25 mouse cellular contexts compared by ENCODE assay signal in the genomic region with DNA sequence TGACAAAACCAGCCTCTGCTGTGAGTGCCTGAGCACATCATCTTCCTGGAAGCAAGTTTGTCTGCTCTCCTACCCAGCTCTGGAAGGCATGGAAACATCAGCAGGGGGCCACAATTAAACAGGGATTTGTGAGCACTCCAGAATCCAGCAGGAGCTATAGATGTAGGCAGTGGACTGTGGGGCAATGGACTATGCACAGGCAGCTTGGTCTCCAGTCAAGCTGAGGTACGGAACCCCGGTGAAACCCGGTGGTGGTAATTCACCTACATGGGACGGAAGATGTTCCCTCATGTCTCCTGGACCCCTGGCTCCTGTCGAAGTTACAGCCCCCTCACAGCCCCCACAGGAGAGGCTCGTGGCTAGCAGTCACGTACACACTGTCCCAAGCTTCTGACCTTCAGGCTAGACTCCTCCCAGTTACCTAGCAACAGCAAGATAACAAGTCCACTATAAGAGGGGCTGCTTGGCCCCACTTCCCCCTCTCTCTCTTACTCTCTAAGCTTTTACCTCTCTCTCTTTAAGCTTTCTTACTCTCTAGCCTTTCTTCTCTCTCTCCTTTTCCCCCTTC. TPM values are rescaled to one million over a fixed set of nuclear protein-coding genes. Genes with fewer than 3 reads are reported as not detected.
DNase-seq lines count a peak whose midpoint lies in the region; ATAC-seq lines count a peak whose summit lies in the region.
"Had no signal": no experiment of that assay in that cellular context is flagged by ENCODE, and none has a peak within 500 bp of the region (broad histone marks: within the 10 kb centered on the region; RNA-seq: fewer than 3 reads in every experiment).

No protein-coding gene starts in this region.

- no peaks in the 10 kb centered on the region for H3K9me3 ChIP-seq in forebrain, embryonic 11.5 days (ENCODE audit: control insufficient read depth, low read length)
- H3K9me3 ChIP-seq in forebrain, embryonic 12.5 days, result no peaks in the 10 kb centered on the region
- H3K9me3 ChIP-seq in heart, embryonic 11.5 days (replicated peaks; ENCODE audit: control insufficient read depth, low read length), result no peaks in the 10 kb centered on the region
- H3K9me3 ChIP-seq in midbrain, embryonic 10.5 days (replicated peaks), result no peaks in the 10 kb centered on the region
- no peaks in the 10 kb centered on the region for H3K9me3 ChIP-seq in midbrain, embryonic 13.5 days
- H3K9me3 ChIP-seq: embryonic facial prominence, embryonic 13.5 days; forebrain, embryonic 15.5 days; limb, embryonic 10.5 days; neural tube, embryonic 12.5 days had no signal

- no peak overlapping the region for H3K9ac ChIP-seq in forebrain, embryonic 11.5 days (ENCODE audit: low read length)
- H3K9ac ChIP-seq in forebrain, embryonic 12.5 days, result no peak overlapping the region
- no peak overlapping the region for H3K9ac ChIP-seq in heart, embryonic 11.5 days (ENCODE audit: low read depth, low read length)
- H3K9ac ChIP-seq in midbrain, embryonic 13.5 days (replicated peaks), result no peak overlapping the region
- H3K9ac ChIP-seq: embryonic facial prominence, embryonic 13.5 days; forebrain, embryonic 15.5 days; neural tube, embryonic 12.5 days had no signal

- no peak overlapping the region for H3K4me3 ChIP-seq in forebrain, embryonic 11.5 days (ENCODE audit: low read depth, low read length)
- H3K4me3 ChIP-seq in forebrain, embryonic 12.5 days (replicated peaks), result no peak overlapping the region
- H3K4me3 ChIP-seq in heart, embryonic 11.5 days (ENCODE audit: low read depth, low read length), result no peak overlapping the region
- H3K4me3 ChIP-seq in midbrain, embryonic 10.5 days, result no peak overlapping the region
- H3K4me3 ChIP-seq in midbrain, embryonic 13.5 days (replicated peaks), result no peak overlapping the region
- H3K4me3 ChIP-seq: embryonic facial prominence, embryonic 13.5 days; erythroblast, embryonic 14.5 days; forebrain, embryonic 15.5 days; layer of hippocampus, adult 2 months; limb, embryonic 10.5 days; neural tube, embryonic 12.5 days had no signal

- no peaks in the 10 kb centered on the region for H3K36me3 ChIP-seq in forebrain, embryonic 11.5 days (ENCODE audit: control insufficient read depth, insufficient read depth, low read length)
- H3K36me3 ChIP-seq in forebrain, embryonic 12.5 days (replicated peaks), result no peaks in the 10 kb centered on the region
- no peaks in the 10 kb centered on the region for H3K36me3 ChIP-seq in heart, embryonic 11.5 days (ENCODE audit: control insufficient read depth, insufficient read depth, low read length)
- H3K36me3 ChIP-seq in midbrain, embryonic 10.5 days, result peaks cover 27% of the 10 kb centered on the region
- no peaks in the 10 kb centered on the region for H3K36me3 ChIP-seq in midbrain, embryonic 13.5 days
- H3K36me3 ChIP-seq: forebrain, embryonic 15.5 days; neural tube, embryonic 12.5 days had no signal

- H3K4me2 ChIP-seq in forebrain, embryonic 11.5 days (ENCODE audit: low read depth, low read length, severe bottlenecking), result no peak overlapping the region
- H3K4me2 ChIP-seq in forebrain, embryonic 12.5 days, result no peak overlapping the region
- peak overlapping the region; percentile 47 for H3K4me2 ChIP-seq in heart, embryonic 11.5 days
- H3K4me2 ChIP-seq in midbrain, embryonic 13.5 days (replicated peaks), result no peak overlapping the region
- H3K4me2 ChIP-seq: embryonic facial prominence, embryonic 13.5 days; forebrain, embryonic 15.5 days; neural tube, embryonic 12.5 days had no signal

- DNase-seq in forebrain, embryonic 11.5 days (ENCODE audit: low spot score), result peak; percentile 33
- no peak for DNase-seq in heart, postnatal 10 days
- no peak for DNase-seq in midbrain, embryonic 10.5 days (ENCODE audit: low spot score)
- no peak for DNase-seq in kidney, postnatal 36 days
- DNase-seq in right cerebral cortex, adult 18-20 months, result no peak
- DNase-seq: adrenal gland, postnatal 14 days; cerebellum, adult 2 months; cerebellum, postnatal 36 days; embryo, embryonic 11 days; kidney, adult 9 months; kidney, postnatal 14 days; lung, adult 2 months; lung, postnatal 14 days; midbrain, embryonic 14.5 days; right cerebral cortex, postnatal 25 days; spleen, adult 18-20 months had no signal

- WGBS in forebrain, embryonic 11.5 days, result 70% methylated on average over 7 of the region's 7 CpGs
- WGBS in forebrain, embryonic 12.5 days, result 71% methylated on average over 7 of the region's 7 CpGs
- WGBS in heart, embryonic 11.5 days (ENCODE audit: insufficient replicate concordance), result 38% methylated on average over 7 of the region's 7 CpGs
- WGBS in midbrain, embryonic 10.5 days, result 79% methylated on average over 7 of the region's 7 CpGs
- 77% methylated on average over 7 of the region's 7 CpGs for WGBS in midbrain, embryonic 13.5 days

- ATAC-seq in forebrain, embryonic 11.5 days (replicated peaks; ENCODE audit: low FRiP score), result no peak
- no peak for ATAC-seq in forebrain, embryonic 12.5 days (ENCODE audit: low FRiP score)
- ATAC-seq in heart, embryonic 11.5 days (replicated peaks; ENCODE audit: insufficient number of reproducible peaks, low FRiP score, low TSS enrichment), result no peak
- ATAC-seq in midbrain, embryonic 13.5 days, result no peak
- ATAC-seq: forebrain, embryonic 15.5 days had no signal

- intact Hi-C loops in heart, postnatal 10 days (cut with DNase I), result no loop called here

- no peaks in the 10 kb centered on the region for H3K4me1 ChIP-seq in forebrain, embryonic 11.5 days (replicated peaks; ENCODE audit: control insufficient read depth, insufficient read depth, low read length)
- peaks cover 5% of the 10 kb centered on the region for H3K4me1 ChIP-seq in forebrain, embryonic 12.5 days
- peaks cover 33% of the 10 kb centered on the region for H3K4me1 ChIP-seq in heart, embryonic 11.5 days (ENCODE audit: control insufficient read depth, insufficient read depth, low read length)
- peaks cover 17% of the 10 kb centered on the region for H3K4me1 ChIP-seq in midbrain, embryonic 10.5 days
- peaks cover 7% of the 10 kb centered on the region; the same call in 1 of the 2 replicates for H3K4me1 ChIP-seq in midbrain, embryonic 13.5 days (replicated peaks)
- H3K4me1 ChIP-seq: embryonic facial prominence, embryonic 13.5 days; forebrain, embryonic 15.5 days had no signal

- H3K27ac ChIP-seq in forebrain, embryonic 11.5 days (ENCODE audit: low read depth, low read length), result no peak overlapping the region
- no peak overlapping the region for H3K27ac ChIP-seq in forebrain, embryonic 12.5 days
- H3K27ac ChIP-seq in heart, embryonic 11.5 days (ENCODE audit: low read depth, low read length), result peak overlapping the region; percentile 78
- H3K27ac ChIP-seq in midbrain, embryonic 10.5 days (replicated peaks), result peak overlapping the region; percentile 46; the same call in 1 of the 2 replicates
- no peak overlapping the region for H3K27ac ChIP-seq in midbrain, embryonic 13.5 days
- H3K27ac ChIP-seq: embryonic facial prominence, embryonic 13.5 days; forebrain, embryonic 15.5 days; layer of hippocampus, adult 2 months; limb, embryonic 10.5 days; neural tube, embryonic 12.5 days had no signal

- no peaks in the 10 kb centered on the region for H3K27me3 ChIP-seq in forebrain, embryonic 11.5 days (ENCODE audit: control insufficient read depth, insufficient read depth, low read length)
- H3K27me3 ChIP-seq in forebrain, embryonic 12.5 days, result no peaks in the 10 kb centered on the region
- H3K27me3 ChIP-seq in heart, embryonic 11.5 days (ENCODE audit: control insufficient read depth, insufficient read depth, low read length), result no peaks in the 10 kb centered on the region
- H3K27me3 ChIP-seq in midbrain, embryonic 10.5 days (ENCODE audit: low read depth, poor library complexity, severe bottlenecking), result no peaks in the 10 kb centered on the region
- H3K27me3 ChIP-seq in midbrain, embryonic 13.5 days, result no peaks in the 10 kb centered on the region
- H3K27me3 ChIP-seq: embryonic facial prominence, embryonic 13.5 days; forebrain, embryonic 15.5 days; neural tube, embryonic 12.5 days had no signal

RNA-seq across cellular contexts. Expression of a gene that starts 25.1 kb away (rescaled TPM):
- 20.9 and 21.1 TPM in 2 replicates for polyA plus RNA-seq in forebrain, embryonic 11.5 days (2014; fragmentation: Nextera tagmentation; extraction: Ambion mirVana)
- polyA plus RNA-seq in forebrain, embryonic 12.5 days (2016; fragmentation: Nextera tagmentation; extraction: Ambion mirVana), result 16.4 and 21.2 TPM in 2 replicates
- polyA plus RNA-seq in heart, embryonic 11.5 days (2014; fragmentation: Nextera tagmentation; extraction: Ambion mirVana), result 12.2 and 12.6 TPM in 2 replicates
- total RNA-seq in heart, postnatal 10 days (2021), result 10 to 100 TPM; 32.8 to 34.8 TPM
- polyA plus RNA-seq in midbrain, embryonic 10.5 days (2016; fragmentation: Nextera tagmentation; extraction: Ambion mirVana), result 13.1 and 16.3 TPM in 2 replicates
- polyA plus RNA-seq in midbrain, embryonic 13.5 days (2015; fragmentation: Nextera tagmentation; extraction: Ambion mirVana), result 9.0 and 11.9 TPM in 2 replicates

RNA-seq across cellular contexts. Expression of a gene that starts 30.6 kb away (rescaled TPM):
- 18.1 and 19.2 TPM in 2 replicates for polyA plus RNA-seq in forebrain, embryonic 11.5 days (2014; fragmentation: Nextera tagmentation; extraction: Ambion mirVana)
- 20.2 and 20.8 TPM in 2 replicates for polyA plus RNA-seq in forebrain, embryonic 12.5 days (2016; fragmentation: Nextera tagmentation; extraction: Ambion mirVana)
- 8.5 and 9.0 TPM in 2 replicates for polyA plus RNA-seq in heart, embryonic 11.5 days (2014; fragmentation: Nextera tagmentation; extraction: Ambion mirVana)
- 1 to 10 TPM; 9.3 to 9.9 TPM for total RNA-seq in heart, postnatal 10 days (2021)
- 19.0 and 19.9 TPM in 2 replicates for polyA plus RNA-seq in midbrain, embryonic 10.5 days (2016; fragmentation: Nextera tagmentation; extraction: Ambion mirVana)
- polyA plus RNA-seq in midbrain, embryonic 13.5 days (2015; fragmentation: Nextera tagmentation; extraction: Ambion mirVana), result 16.6 and 17.7 TPM in 2 replicates

RNA-seq across cellular contexts. Expression of a gene that starts 42.5 kb away (rescaled TPM):
- 101 and 107 TPM in 2 replicates for polyA plus RNA-seq in forebrain, embryonic 11.5 days (2014; fragmentation: Nextera tagmentation; extraction: Ambion mirVana)
- polyA plus RNA-seq in forebrain, embryonic 12.5 days (2016; fragmentation: Nextera tagmentation; extraction: Ambion mirVana), result 77.3 and 84.0 TPM in 2 replicates
- 42.2 and 44.5 TPM in 2 replicates for polyA plus RNA-seq in heart, embryonic 11.5 days (2014; fragmentation: Nextera tagmentation; extraction: Ambion mirVana)
- 10 to 100 TPM; 45.9 to 55.4 TPM for total RNA-seq in heart, postnatal 10 days (2021)
- 96.8 and 105 TPM in 2 replicates for polyA plus RNA-seq in midbrain, embryonic 10.5 days (2016; fragmentation: Nextera tagmentation; extraction: Ambion mirVana)
- 49.7 and 56.3 TPM in 2 replicates for polyA plus RNA-seq in midbrain, embryonic 13.5 days (2015; fragmentation: Nextera tagmentation; extraction: Ambion mirVana)

RNA-seq across cellular contexts. Expression of a gene that starts 53.4 kb away (rescaled TPM):
- 108 and 117 TPM in 2 replicates for polyA plus RNA-seq in forebrain, embryonic 11.5 days (2014; fragmentation: Nextera tagmentation; extraction: Ambion mirVana)
- 108 and 123 TPM in 2 replicates for polyA plus RNA-seq in forebrain, embryonic 12.5 days (2016; fragmentation: Nextera tagmentation; extraction: Ambion mirVana)
- polyA plus RNA-seq in heart, embryonic 11.5 days (2014; fragmentation: Nextera tagmentation; extraction: Ambion mirVana), result 101 and 114 TPM in 2 replicates
- 100 to 1,000 TPM; 120 to 122 TPM for total RNA-seq in heart, postnatal 10 days (2021)
- polyA plus RNA-seq in midbrain, embryonic 10.5 days (2016; fragmentation: Nextera tagmentation; extraction: Ambion mirVana), result 126 and 127 TPM in 2 replicates
- 129 and 135 TPM in 2 replicates for polyA plus RNA-seq in midbrain, embryonic 13.5 days (2015; fragmentation: Nextera tagmentation; extraction: Ambion mirVana)

RNA-seq across cellular contexts. Expression of a gene that starts 54.4 kb away (rescaled TPM):
- polyA plus RNA-seq in forebrain, embryonic 11.5 days (2014; fragmentation: Nextera tagmentation; extraction: Ambion mirVana), result 8.9 and 9.7 TPM in 2 replicates
- polyA plus RNA-seq in forebrain, embryonic 12.5 days (2016; fragmentation: Nextera tagmentation; extraction: Ambion mirVana), result 10.8 and 12.4 TPM in 2 replicates
- polyA plus RNA-seq in heart, embryonic 11.5 days (2014; fragmentation: Nextera tagmentation; extraction: Ambion mirVana), result 55.4 and 64.6 TPM in 2 replicates
- 100 to 1,000 TPM; 281 to 299 TPM for total RNA-seq in heart, postnatal 10 days (2021)
- 10.3 and 10.5 TPM in 2 replicates for polyA plus RNA-seq in midbrain, embryonic 10.5 days (2016; fragmentation: Nextera tagmentation; extraction: Ambion mirVana)
- polyA plus RNA-seq in midbrain, embryonic 13.5 days (2015; fragmentation: Nextera tagmentation; extraction: Ambion mirVana), result 15.5 and 16.0 TPM in 2 replicates

Comparison
In these comparisons a context has a peak if more than half of its experiments do, and no peak if none do; other contexts are left out.
1. H3K27ac ChIP-seq: peak in heart, embryonic 11.5 days (single experiment) and midbrain, embryonic 10.5 days (single experiment); none in forebrain, embryonic 11.5 days (single experiment), forebrain, embryonic 12.5 days (single experiment) and midbrain, embryonic 13.5 days (single experiment).